Mouse (Mus musculus): Measurements from ENCODE around the gene Dus3l.

Gene Dus3l

DNA sequence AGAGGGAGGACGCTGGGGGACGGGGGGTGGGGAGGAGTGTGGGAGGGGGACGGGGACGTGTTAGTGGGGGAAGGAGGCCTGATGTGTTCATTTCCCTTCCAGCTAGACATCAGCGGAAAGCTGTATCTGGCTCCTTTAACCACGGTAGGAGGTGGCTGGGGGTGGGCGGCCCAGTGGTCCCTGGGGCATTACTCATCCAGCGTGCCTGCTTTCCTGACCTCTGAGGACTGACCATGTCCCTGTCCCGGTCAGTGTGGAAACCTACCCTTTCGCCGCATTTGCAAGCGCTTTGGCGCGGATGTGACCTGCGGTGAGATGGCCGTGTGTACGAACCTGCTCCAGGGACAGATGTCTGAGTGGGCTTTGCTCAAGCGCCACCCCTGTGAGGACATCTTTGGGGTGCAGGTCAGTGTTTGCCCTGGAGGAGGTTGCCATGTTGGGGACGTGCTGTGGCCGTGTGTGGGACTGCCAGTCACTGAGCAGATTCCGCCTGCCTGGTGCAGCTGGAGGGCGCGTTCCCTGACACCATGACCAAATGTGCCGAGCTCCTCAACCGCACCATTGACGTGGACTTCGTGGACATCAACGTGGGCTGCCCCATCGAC lies 3.1 kb downstream of the Dus3l start:
- Histone ChIP-seq H3K27me3 (ENCODE audit: insufficient read depth, low read length) (no peaks in the 10 kb centered on the region), H3K4me1 (replicated peaks; ENCODE audit: low read depth, low read length) (peaks cover 68% of the 10 kb centered on the region), H3K36me3 (ENCODE audit: insufficient read depth, low read length) (peaks cover 49% of the 10 kb centered on the region), H3K9me3 (ENCODE audit: low read length) (no peaks in the 10 kb centered on the region), H3K4me3 (replicated peaks; ENCODE audit: low read length) (peak overlapping the region; percentile 61)
- TF ChIP-seq CTCF (conservative IDR thresholded peaks at IDR 0.05; ENCODE audit: low read length) (no peak), POU5F1 (IDR thresholded peaks at IDR 0.05; ENCODE audit: borderline replicate concordance, low read length) (no peak), NANOG (IDR thresholded peaks at IDR 0.05; ENCODE audit: borderline replicate concordance, low read length) (no peak)

GRCm38 (mm10) chr17:56768941-56769340 lies 4.4 kb downstream of the Dus3l start:
- Histone ChIP-seq H3K4me1 (replicated peaks; ENCODE audit: low read depth, low read length) (peaks cover 69% of the 10 kb centered on the region), H3K27me3 (ENCODE audit: insufficient read depth, low read length) (no peaks in the 10 kb centered on the region), H3K4me3 (replicated peaks; ENCODE audit: low read length) (peak overlapping the region; percentile 61; the same call in 1 of the 2 replicates), H3K9me3 (ENCODE audit: low read length) (no peaks in the 10 kb centered on the region), H3K36me3 (ENCODE audit: insufficient read depth, low read length) (peaks cover 49% of the 10 kb centered on the region)
- TF ChIP-seq POU5F1 (IDR thresholded peaks at IDR 0.05; ENCODE audit: borderline replicate concordance, low read length) (no peak), NANOG (IDR thresholded peaks at IDR 0.05; ENCODE audit: borderline replicate concordance, low read length) (no peak), CTCF (conservative IDR thresholded peaks at IDR 0.05; ENCODE audit: low read length) (no peak)

- no peak for TF ChIP-seq CTCF (conservative IDR thresholded peaks at IDR 0.05; ENCODE audit: low read length)
- no peaks in the 10 kb centered on the region for H3K9me3 ChIP-seq (ENCODE audit: low read length)
- peaks cover 69% of the 10 kb centered on the region for H3K4me1 ChIP-seq (replicated peaks; ENCODE audit: low read depth, low read length)
- peak within 1 kb of the TSS; percentile 54 for H3K4me3 ChIP-seq (replicated peaks; ENCODE audit: low read length)
- peaks cover 49% of the 10 kb centered on the region for H3K36me3 ChIP-seq (ENCODE audit: insufficient read depth, low read length)
- H3K27me3 ChIP-seq (ENCODE audit: insufficient read depth, low read length), result no peaks in the 10 kb centered on the region
Measured at GRCm38 (mm10) chr17:56769950-56770349, 5.4 kb downstream of the Dus3l start, which contains the start of gene Prr22. TSS of gene Prr22 (plus strand) at chr17:56770250.

DNA sequence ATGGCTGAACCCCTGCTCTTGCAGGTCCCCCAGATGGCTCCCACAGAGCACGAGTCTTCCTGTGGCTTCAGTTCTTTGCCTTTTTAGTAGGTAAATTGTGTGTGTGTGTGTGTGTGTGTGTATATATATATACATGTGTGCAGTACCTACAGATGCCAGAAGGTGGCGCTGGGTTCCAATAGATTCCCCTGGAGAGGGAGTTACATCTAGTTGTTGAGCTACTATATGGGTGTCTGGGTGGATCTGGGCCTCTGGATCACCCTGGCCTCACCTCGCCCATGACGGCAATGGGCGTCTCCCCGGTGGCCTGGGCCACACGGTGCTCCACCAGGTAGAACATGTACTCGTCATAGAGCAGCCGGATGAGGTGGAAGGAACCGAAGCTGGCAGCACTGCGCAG lies 13.0 kb downstream of the Dus3l start:
- H3K4me1 ChIP-seq (replicated peaks; ENCODE audit: low read depth, low read length), result peaks cover 18% of the 10 kb centered on the region
- no peaks in the 10 kb centered on the region for H3K27me3 ChIP-seq (ENCODE audit: insufficient read depth, low read length)
- TF ChIP-seq POU5F1 (IDR thresholded peaks at IDR 0.05; ENCODE audit: borderline replicate concordance, low read length), result no peak
- TF ChIP-seq CTCF (conservative IDR thresholded peaks at IDR 0.05; ENCODE audit: low read length), result peak; percentile 77
- TF ChIP-seq NANOG (IDR thresholded peaks at IDR 0.05; ENCODE audit: borderline replicate concordance, low read length), result no peak

GRCm38 (mm10) chr17:56778779-56779362 lies 14.3 kb downstream of the Dus3l start:
- Histone ChIP-seq H3K36me3 (ENCODE audit: insufficient read depth, low read length) (peaks cover 86% of the 10 kb centered on the region), H3K9me3 (ENCODE audit: low read length) (peaks cover 8% of the 10 kb centered on the region; the same call in 1 of the 2 replicates), H3K4me3 (replicated peaks; ENCODE audit: low read length) (no peak overlapping the region), H3K4me1 (replicated peaks; ENCODE audit: low read depth, low read length) (peaks cover 5% of the 10 kb centered on the region), H3K27me3 (ENCODE audit: insufficient read depth, low read length) (no peaks in the 10 kb centered on the region)
- TF ChIP-seq CTCF (conservative IDR thresholded peaks at IDR 0.05; ENCODE audit: low read length), result no peak
- no peak for TF ChIP-seq POU5F1 (IDR thresholded peaks at IDR 0.05; ENCODE audit: borderline replicate concordance, low read length)
- no peak for TF ChIP-seq NANOG (IDR thresholded peaks at IDR 0.05; ENCODE audit: borderline replicate concordance, low read length)

More for the DNA sequence above, 13.0 kb downstream of the Dus3l start:
- Histone ChIP-seq H3K4me3 (replicated peaks; ENCODE audit: low read length) (no peak overlapping the region), H3K36me3 (ENCODE audit: insufficient read depth, low read length) (peaks cover 73% of the 10 kb centered on the region), H3K9me3 (ENCODE audit: low read length) (peaks cover 8% of the 10 kb centered on the region; the same call in 1 of the 2 replicates)

GRCm38 (mm10) chr17:56780291-56780978 lies 15.9 kb downstream of the Dus3l start:
- H3K9me3 ChIP-seq (ENCODE audit: low read length), result peaks cover 8% of the 10 kb centered on the region; the same call in 1 of the 2 replicates
- no peak overlapping the region for H3K4me3 ChIP-seq (replicated peaks; ENCODE audit: low read length)
- no peaks in the 10 kb centered on the region for H3K4me1 ChIP-seq (replicated peaks; ENCODE audit: low read depth, low read length)
- peaks cover 97% of the 10 kb centered on the region for H3K36me3 ChIP-seq (ENCODE audit: insufficient read depth, low read length)
- no peaks in the 10 kb centered on the region for H3K27me3 ChIP-seq (ENCODE audit: insufficient read depth, low read length)
- TF ChIP-seq POU5F1 (IDR thresholded peaks at IDR 0.05; ENCODE audit: borderline replicate concordance, low read length), result no peak
- no peak for TF ChIP-seq NANOG (IDR thresholded peaks at IDR 0.05; ENCODE audit: borderline replicate concordance, low read length)
- TF ChIP-seq CTCF (conservative IDR thresholded peaks at IDR 0.05; ENCODE audit: low read length), result no peak

GRCm38 (mm10) chr17:56788886-56789285 lies 24.3 kb downstream of the Dus3l start:
- TF ChIP-seq POU5F1 (IDR thresholded peaks at IDR 0.05; ENCODE audit: borderline replicate concordance, low read length) (no peak), NANOG (IDR thresholded peaks at IDR 0.05; ENCODE audit: borderline replicate concordance, low read length) (no peak), CTCF (conservative IDR thresholded peaks at IDR 0.05; ENCODE audit: low read length) (no peak)
- 0 out of 2 replicates have a peak, but pooled peaks cover 5% of the 10 kb centered on the region for H3K4me1 ChIP-seq (replicated peaks; ENCODE audit: low read depth, low read length)
- H3K4me3 ChIP-seq (replicated peaks; ENCODE audit: low read length), result no peak overlapping the region
- H3K9me3 ChIP-seq (ENCODE audit: low read length), result no peaks in the 10 kb centered on the region
- H3K27me3 ChIP-seq (ENCODE audit: insufficient read depth, low read length), result no peaks in the 10 kb centered on the region
- H3K36me3 ChIP-seq (ENCODE audit: insufficient read depth, low read length), result peaks cover 91% of the 10 kb centered on the region

GRCm38 (mm10) chr17:56789286-56789685 lies 24.7 kb downstream of the Dus3l start:
- TF ChIP-seq CTCF (conservative IDR thresholded peaks at IDR 0.05; ENCODE audit: low read length) (no peak), POU5F1 (IDR thresholded peaks at IDR 0.05; ENCODE audit: borderline replicate concordance, low read length) (no peak), NANOG (IDR thresholded peaks at IDR 0.05; ENCODE audit: borderline replicate concordance, low read length) (no peak)
- no peak overlapping the region for H3K4me3 ChIP-seq (replicated peaks; ENCODE audit: low read length)
- 0 out of 2 replicates have a peak, but pooled peaks cover 5% of the 10 kb centered on the region for H3K4me1 ChIP-seq (replicated peaks; ENCODE audit: low read depth, low read length)
- peaks cover 88% of the 10 kb centered on the region for H3K36me3 ChIP-seq (ENCODE audit: insufficient read depth, low read length)
- no peaks in the 10 kb centered on the region for H3K9me3 ChIP-seq (ENCODE audit: low read length)
- no peaks in the 10 kb centered on the region for H3K27me3 ChIP-seq (ENCODE audit: insufficient read depth, low read length)
